Comparison of ENCODE assay signal across 23 mouse cellular contexts in the genomic region with DNA sequence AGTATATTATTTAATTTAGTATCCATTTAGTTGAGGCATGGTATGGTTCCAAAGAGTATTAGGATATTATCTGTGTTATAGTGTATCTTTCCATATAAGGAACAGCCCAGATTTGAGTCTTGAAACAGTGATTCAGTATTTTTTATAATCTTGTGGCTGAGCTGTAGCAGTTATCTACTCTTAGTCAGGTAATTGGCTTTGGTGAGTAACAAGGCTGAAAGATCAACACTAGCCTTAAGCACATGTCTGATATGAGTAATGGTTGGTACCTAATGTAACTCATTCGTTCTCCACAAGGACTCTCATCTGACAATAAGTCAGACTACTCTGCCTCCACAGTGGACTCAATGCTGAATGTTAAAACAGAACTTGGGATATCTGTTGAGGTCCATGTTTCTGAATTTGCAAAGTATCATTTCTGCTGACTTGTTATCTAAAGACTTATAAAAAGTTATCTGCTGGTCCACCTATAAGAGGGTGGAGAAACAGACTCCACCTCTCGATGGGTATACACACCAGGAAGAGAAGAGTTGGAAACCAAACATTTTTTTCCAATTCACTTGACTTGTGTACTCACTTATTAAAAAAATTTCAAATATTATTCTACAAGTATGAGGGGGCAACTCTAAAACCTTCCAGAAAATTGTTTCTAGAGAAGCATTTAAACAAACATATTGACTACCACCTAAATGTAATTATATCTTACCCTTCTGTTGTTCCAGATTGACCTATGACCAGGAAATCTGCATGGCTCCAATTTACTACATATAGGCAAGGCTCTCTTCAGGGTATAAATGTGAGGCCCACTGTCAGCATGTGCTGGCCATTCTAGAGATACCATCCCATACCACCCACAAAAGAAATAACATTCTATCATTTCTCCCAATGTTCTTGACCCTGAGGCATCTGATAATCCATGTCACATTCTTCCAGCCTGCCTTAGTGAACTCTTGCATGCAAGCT.
"Had no signal": no experiment of that assay in that cellular context is flagged by ENCODE, and none has a peak within 500 bp of the region (broad histone marks: within the 10 kb centered on the region; RNA-seq: fewer than 3 reads in every experiment).

No protein-coding gene starts in this region.

- H3K27ac ChIP-seq: kidney, postnatal 0 days; limb, embryonic 12.5 days; limb, embryonic 15.5 days; liver, embryonic 14.5 days; macrophage; midbrain, embryonic 10.5 days; midbrain, embryonic 15.5 days; neural tube, embryonic 12.5 days; neural tube, embryonic 15.5 days; stomach, embryonic 15.5 days had no signal

- ATAC-seq: liver, postnatal 0 days; lung, postnatal 0 days; midbrain, embryonic 15.5 days had no signal

- H3K9ac ChIP-seq: limb, embryonic 12.5 days; limb, embryonic 15.5 days; liver, embryonic 14.5 days; liver, postnatal 0 days; lung, embryonic 14.5 days; midbrain, embryonic 15.5 days; neural tube, embryonic 12.5 days; neural tube, embryonic 15.5 days; stomach, embryonic 15.5 days had no signal

- H3K4me1 ChIP-seq: limb, embryonic 12.5 days; limb, embryonic 15.5 days; midbrain, embryonic 10.5 days; midbrain, embryonic 15.5 days; neural tube, embryonic 12.5 days; neural tube, embryonic 15.5 days; stomach, embryonic 15.5 days had no signal

- H3K4me3 ChIP-seq: limb, embryonic 12.5 days; limb, embryonic 15.5 days; midbrain, embryonic 10.5 days; midbrain, embryonic 15.5 days; neural tube, embryonic 12.5 days; neural tube, embryonic 15.5 days; stomach, embryonic 15.5 days had no signal

- H3K9me3 ChIP-seq: limb, embryonic 12.5 days; limb, embryonic 15.5 days; midbrain, embryonic 10.5 days; midbrain, embryonic 15.5 days; neural tube, embryonic 12.5 days; neural tube, embryonic 15.5 days; stomach, embryonic 15.5 days had no signal

- H3K36me3 ChIP-seq: limb, embryonic 12.5 days; limb, embryonic 15.5 days; midbrain, embryonic 10.5 days; midbrain, embryonic 15.5 days; neural tube, embryonic 12.5 days; neural tube, embryonic 15.5 days; stomach, embryonic 15.5 days had no signal

- H3K27me3 ChIP-seq: limb, embryonic 12.5 days; limb, embryonic 15.5 days; midbrain, embryonic 15.5 days; neural tube, embryonic 12.5 days; neural tube, embryonic 15.5 days; stomach, embryonic 15.5 days had no signal

- H3K4me2 ChIP-seq: limb, embryonic 12.5 days; limb, embryonic 15.5 days; liver, embryonic 11.5 days; lung, embryonic 14.5 days; midbrain, embryonic 15.5 days; neural tube, embryonic 12.5 days; neural tube, embryonic 15.5 days; stomach, embryonic 15.5 days had no signal

- DNase-seq: kidney, adult 11 months; kidney, postnatal 25 days; liver, postnatal 0 days; lung, embryonic 14.5 days; right cerebral cortex, adult 18-20 months; right cerebral cortex, postnatal 14 days; right cerebral cortex, postnatal 4 days; spleen, adult 18-20 months; thymus, adult 2 months; thymus, postnatal 14 days; thymus, postnatal 4 days had no signal
